In the genomic region with DNA sequence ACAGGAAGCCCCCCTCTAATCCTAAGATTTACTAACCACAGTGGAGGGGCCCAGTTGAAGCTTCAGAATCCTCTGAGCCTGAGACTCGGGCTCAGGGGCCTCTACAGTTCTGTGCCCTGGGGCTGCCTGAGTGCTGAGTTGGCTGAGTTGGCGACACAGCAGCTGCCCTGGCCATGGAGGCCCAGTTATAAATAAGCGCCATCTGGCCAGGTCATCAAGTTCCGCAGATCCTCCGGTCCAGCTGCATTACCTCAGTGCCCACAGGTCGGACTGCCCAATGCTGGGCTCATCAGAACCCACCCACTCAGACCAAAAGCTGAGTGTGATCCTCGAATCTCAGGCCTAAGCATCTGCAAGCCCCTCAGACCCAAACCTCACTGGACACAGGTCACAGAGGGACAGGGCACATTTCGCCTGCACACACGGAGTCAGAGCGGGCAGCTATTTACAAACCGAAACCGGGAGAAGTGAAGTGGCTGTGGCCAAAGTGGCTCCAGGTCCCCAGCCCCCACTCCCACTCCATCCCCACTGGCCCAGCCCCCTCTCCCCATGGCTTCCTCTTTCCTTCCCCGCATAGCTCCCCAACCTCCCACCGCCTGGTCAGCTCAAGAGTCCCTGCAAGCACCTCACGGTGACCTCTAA, we compare ENCODE assay signal across 13 mouse cellular contexts. TPM values are rescaled to one million over a fixed set of nuclear protein-coding genes. Genes with fewer than 3 reads are reported as not detected.
DNase-seq lines count a peak whose midpoint lies in the region; ATAC-seq and TF ChIP-seq lines count a peak whose summit lies in the region.
"Had no signal": no experiment of that assay in that cellular context is flagged by ENCODE, and none has a peak within 500 bp of the region (broad histone marks: within the 10 kb centered on the region; RNA-seq: fewer than 3 reads in every experiment).

No protein-coding gene starts in this region.

- ATAC-seq in liver, embryonic 11.5 days (replicated peaks; ENCODE audit: low FRiP score) = no peak
- peak; percentile 4; the same call in 1 of the 2 replicates for ATAC-seq in neutrophil, adult 5-6 weeks (ENCODE audit: extremely low read depth, insufficient number of reproducible peaks, low FRiP score, poor library complexity, severe bottlenecking)
- ATAC-seq: forebrain, embryonic 14.5 days had no signal

- TF ChIP-seq POLR2A in lung, adult 2 months (IDR thresholded peaks at IDR 0.05; ENCODE audit: borderline replicate concordance, extremely low read depth, low read depth, low read length) = peak; percentile 8; the same call in 1 of the 2 replicates

- WGBS in lung, adult 2 months = 79% methylated on average over 15 of the region's 15 CpGs
- WGBS in liver, embryonic 11.5 days = 64% methylated on average over 15 of the region's 15 CpGs

- H3K4me3 ChIP-seq in lung, adult 2 months (replicated peaks; ENCODE audit: extremely low read depth, low read depth, low read length) = no peak overlapping the region
- no peak overlapping the region for H3K4me3 ChIP-seq in liver, embryonic 11.5 days (ENCODE audit: low read depth, low read length)
- H3K4me3 ChIP-seq: heart, embryonic 15.5 days; midbrain, embryonic 10.5 days had no signal

- peak overlapping the region; percentile 10; the same call in 1 of the 2 replicates for H3K27ac ChIP-seq in liver, embryonic 11.5 days (ENCODE audit: low read depth, low read length)
- H3K27ac ChIP-seq: heart, embryonic 15.5 days had no signal

- no peak for TF ChIP-seq CTCF in lung, adult 2 months (IDR thresholded peaks at IDR 0.05; ENCODE audit: insufficient read depth, low read length)

- peak; percentile 43 to 64 for DNase-seq in heart, adult 18-20 months
- DNase-seq in heart, postnatal 10 days = no peak
- DNase-seq in lung, adult 2 months = peak; percentile 28
- no peak for DNase-seq in lung, postnatal 25 days (ENCODE audit: low spot score)
- DNase-seq in liver, embryonic 11.5 days (ENCODE audit: low spot score) = no peak
- DNase-seq in spleen, postnatal 10 days (ENCODE audit: low spot score in 2 of 2) = no peak
- DNase-seq in retina, postnatal 1 day = no peak
- DNase-seq: kidney, adult 11 months had no signal

- H3K4me2 ChIP-seq in liver, embryonic 11.5 days = peak overlapping the region; percentile 12
- H3K4me2 ChIP-seq: heart, embryonic 15.5 days had no signal

- H3K9me3 ChIP-seq in liver, embryonic 11.5 days (ENCODE audit: control insufficient read depth, low read length) = no peaks in the 10 kb centered on the region
- H3K9me3 ChIP-seq: heart, embryonic 15.5 days; midbrain, embryonic 10.5 days had no signal

- no peaks in the 10 kb centered on the region for H3K27me3 ChIP-seq in liver, embryonic 11.5 days (replicated peaks; ENCODE audit: control insufficient read depth, insufficient read depth, low read length)
- H3K27me3 ChIP-seq: heart, embryonic 15.5 days had no signal

- H3K4me1 ChIP-seq in lung, adult 2 months (ENCODE audit: control insufficient read depth, insufficient read depth, low read length) = peaks cover 8% of the 10 kb centered on the region
- peaks cover 12% of the 10 kb centered on the region for H3K4me1 ChIP-seq in liver, embryonic 11.5 days (replicated peaks; ENCODE audit: control insufficient read depth, insufficient read depth, low read length)

- H3K9ac ChIP-seq in liver, embryonic 11.5 days (ENCODE audit: low read depth, low read length) = no peak overlapping the region
- H3K9ac ChIP-seq: heart, embryonic 15.5 days had no signal

- intact Hi-C loops in heart, postnatal 10 days (cut with DNase I) = no loop called here

- H3K36me3 ChIP-seq in liver, embryonic 11.5 days (ENCODE audit: control insufficient read depth, insufficient read depth, low read length) = no peaks in the 10 kb centered on the region
- H3K36me3 ChIP-seq: heart, embryonic 15.5 days; midbrain, embryonic 10.5 days had no signal

RNA-seq across cellular contexts. Expression of a gene that starts 2.1 kb away (rescaled TPM):
- total RNA-seq in heart, adult 18-20 months (2021) = 1 to 10 TPM; 4.0 to 5.0 TPM
- total RNA-seq in heart, postnatal 10 days (2021) = 1 to 10 TPM; 2.3 to 3.0 TPM
- polyA plus RNA-seq in lung, adult 2 months (2012; rRNA removed) = 65.7 and 70.7 TPM in 2 replicates
- 19.5 and 22.7 TPM in 2 replicates for polyA plus RNA-seq in liver, embryonic 11.5 days (2014; fragmentation: Nextera tagmentation; extraction: Ambion mirVana)
- total RNA-seq in neutrophil, adult 5-6 weeks (2017) = 388 and 389 TPM in 2 replicates

RNA-seq across cellular contexts. Expression of a gene that starts 14.1 kb away (rescaled TPM):
- 10 to 100 TPM; 20.0 to 26.2 TPM for total RNA-seq in heart, adult 18-20 months (2021)
- total RNA-seq in heart, postnatal 10 days (2021) = 10 to 100 TPM; 27.7 to 31.9 TPM
- polyA plus RNA-seq in lung, adult 2 months (2012; rRNA removed) = 88.2 and 101 TPM in 2 replicates
- 19.6 and 20.0 TPM in 2 replicates for polyA plus RNA-seq in liver, embryonic 11.5 days (2014; fragmentation: Nextera tagmentation; extraction: Ambion mirVana)
- 17.0 and 20.4 TPM in 2 replicates for total RNA-seq in neutrophil, adult 5-6 weeks (2017)

RNA-seq across cellular contexts. Expression of a gene that starts 30.5 kb away (rescaled TPM):
- total RNA-seq in heart, adult 18-20 months (2021) = 100 to 1,000 TPM; 231 to 257 TPM
- total RNA-seq in heart, postnatal 10 days (2021) = 100 to 1,000 TPM; 221 to 245 TPM
- 51.7 and 76.9 TPM in 2 replicates for polyA plus RNA-seq in lung, adult 2 months (2012; rRNA removed)
- 324 and 347 TPM in 2 replicates for polyA plus RNA-seq in liver, embryonic 11.5 days (2014; fragmentation: Nextera tagmentation; extraction: Ambion mirVana)
- total RNA-seq in neutrophil, adult 5-6 weeks (2017) = 132 and 144 TPM in 2 replicates

RNA-seq across cellular contexts. Expression of a gene that starts 33.6 kb away (rescaled TPM):
- total RNA-seq in heart, adult 18-20 months (2021) = 1,000 to 10,000 TPM; 1,572 to 1,905 TPM
- total RNA-seq in heart, postnatal 10 days (2021) = 1,000 to 10,000 TPM; 1,924 to 2,166 TPM
- polyA plus RNA-seq in lung, adult 2 months (2012; rRNA removed) = 7.0 and 11.2 TPM in 2 replicates
- 1.2 and 5.0 TPM in 2 replicates for polyA plus RNA-seq in liver, embryonic 11.5 days (2014; fragmentation: Nextera tagmentation; extraction: Ambion mirVana)
- 1.3 and 2.1 TPM in 2 replicates for total RNA-seq in neutrophil, adult 5-6 weeks (2017)
- polyA plus RNA-seq: forebrain, embryonic 14.5 days; neural tube, embryonic 14.5 days had no signal

RNA-seq across cellular contexts. Expression of a gene that starts 48.9 kb away (rescaled TPM):
- 10 to 100 TPM; 17.6 to 18.5 TPM for total RNA-seq in heart, adult 18-20 months (2021)
- 10 to 100 TPM; 15.4 to 19.8 TPM for total RNA-seq in heart, postnatal 10 days (2021)
- polyA plus RNA-seq in lung, adult 2 months (2012; rRNA removed) = 2.6 and 4.7 TPM in 2 replicates
- polyA plus RNA-seq in liver, embryonic 11.5 days (2014; fragmentation: Nextera tagmentation; extraction: Ambion mirVana) = 1.4 and 2.0 TPM in 2 replicates
- 0.47 TPM in 1 of 2 replicates, not detected in the other for total RNA-seq in neutrophil, adult 5-6 weeks (2017)

Comparison
In these comparisons a context has a peak if more than half of its experiments do, and no peak if none do; other contexts are left out.
1. DNase-seq: peak in heart, adult 18-20 months (2 of 2) and lung, adult 2 months (single experiment); none in heart, postnatal 10 days (0 of 2), lung, postnatal 25 days (single experiment), liver, embryonic 11.5 days (single experiment), spleen, postnatal 10 days (0 of 2) and retina, postnatal 1 day (single experiment).
2. RNA of a gene that starts 2.1 kb away (total RNA-seq): 388 to 389 TPM in neutrophil, adult 5-6 weeks; 4.0 to 5.0 TPM in heart, adult 18-20 months and 2.3 to 3.0 TPM in heart, postnatal 10 days; every median in the first group is over 10 times any median in the second.